Mouse (Mus musculus): ENCODE measurements around the gene Clasrp. TPM values are rescaled to one million over a fixed set of nuclear protein-coding genes. Genes with fewer than 3 reads are reported as not detected.

Clasrp gene
- polyA plus RNA-seq, 1 experiment from 2014 or later = 57.2 TPM

DNA sequence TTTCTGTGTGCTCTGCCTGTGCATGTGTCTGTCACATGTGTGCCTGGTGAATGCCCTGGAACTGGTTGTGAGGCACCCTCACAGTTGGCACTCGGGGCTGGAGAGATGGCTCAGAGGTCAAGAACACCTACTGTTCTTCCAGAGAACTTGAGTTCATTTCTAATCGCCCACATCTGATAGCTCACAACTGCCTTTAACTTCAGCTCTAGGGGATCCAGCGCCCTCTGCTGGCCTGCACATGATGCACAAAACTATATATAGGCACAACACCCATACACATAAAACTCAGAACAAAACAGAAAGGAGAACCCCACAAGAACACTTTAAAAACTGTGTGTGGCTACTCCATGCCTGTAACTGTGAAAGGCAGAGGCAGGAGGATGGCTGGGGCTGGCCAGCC, 15.1 kb downstream of the Clasrp start:
- 0 out of 2 replicates have a peak, but pooled peaks have one; percentile 4 for ATAC-seq
- no peaks in the 10 kb centered on the region for H3K27me3 ChIP-seq (replicated peaks; ENCODE audit: control insufficient read depth, insufficient read depth, low read length)
- H3K9ac ChIP-seq (replicated peaks; ENCODE audit: low read depth, low read length) = no peak overlapping the region
- H3K4me1 ChIP-seq (replicated peaks; ENCODE audit: control insufficient read depth, insufficient read depth, low read length) = no peaks in the 10 kb centered on the region
- 48% methylated on average over 3 of the region's 3 CpGs for WGBS
- H3K4me3 ChIP-seq (replicated peaks; ENCODE audit: low read length) = no peak overlapping the region
- no peaks in the 10 kb centered on the region; the same call in 1 of the 2 replicates for H3K9me3 ChIP-seq (ENCODE audit: control insufficient read depth, low read length)
- no peak overlapping the region for H3K27ac ChIP-seq (ENCODE audit: low read length)
- no peak overlapping the region for H3K4me2 ChIP-seq (ENCODE audit: low read length)
- H3K36me3 ChIP-seq (ENCODE audit: control insufficient read depth, insufficient read depth) = peaks cover 66% of the 10 kb centered on the region

DNA sequence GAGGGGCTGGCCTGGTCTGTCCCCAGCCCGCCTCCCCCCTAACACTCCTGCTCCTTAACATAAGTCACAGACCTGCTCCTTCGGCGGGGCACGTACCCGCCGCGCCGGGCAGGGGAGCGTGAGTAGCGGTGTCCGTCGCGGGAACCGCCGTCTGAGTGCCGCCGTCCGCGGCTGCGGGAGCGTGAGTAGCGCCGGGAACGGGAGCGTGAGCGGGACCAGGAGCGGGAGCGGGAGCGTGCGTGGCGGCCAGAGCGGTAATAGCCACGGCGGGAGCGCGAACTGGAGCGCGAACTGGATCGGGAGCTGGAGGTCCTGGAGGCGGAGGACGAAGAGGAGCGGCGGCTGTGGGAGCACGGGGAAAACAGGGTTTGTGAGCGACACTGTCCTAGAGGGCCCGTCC, 18.0 kb downstream of the Clasrp start:
- Histone ChIP-seq H3K9ac (replicated peaks; ENCODE audit: low read depth, low read length) (no peak overlapping the region), H3K27me3 (replicated peaks; ENCODE audit: control insufficient read depth, insufficient read depth, low read length) (no peaks in the 10 kb centered on the region), H3K9me3 (ENCODE audit: control insufficient read depth, low read length) (no peaks in the 10 kb centered on the region; the same call in 1 of the 2 replicates), H3K4me2 (ENCODE audit: low read length) (no peak overlapping the region), H3K27ac (ENCODE audit: low read length) (no peak overlapping the region), H3K36me3 (ENCODE audit: control insufficient read depth, insufficient read depth) (peaks cover 66% of the 10 kb centered on the region), H3K4me1 (replicated peaks; ENCODE audit: control insufficient read depth, insufficient read depth, low read length) (no peaks in the 10 kb centered on the region), H3K4me3 (replicated peaks; ENCODE audit: low read length) (no peak overlapping the region)
- ATAC-seq = no peak
- 78% methylated on average over 43 of the region's 46 CpGs for WGBS

DNA sequence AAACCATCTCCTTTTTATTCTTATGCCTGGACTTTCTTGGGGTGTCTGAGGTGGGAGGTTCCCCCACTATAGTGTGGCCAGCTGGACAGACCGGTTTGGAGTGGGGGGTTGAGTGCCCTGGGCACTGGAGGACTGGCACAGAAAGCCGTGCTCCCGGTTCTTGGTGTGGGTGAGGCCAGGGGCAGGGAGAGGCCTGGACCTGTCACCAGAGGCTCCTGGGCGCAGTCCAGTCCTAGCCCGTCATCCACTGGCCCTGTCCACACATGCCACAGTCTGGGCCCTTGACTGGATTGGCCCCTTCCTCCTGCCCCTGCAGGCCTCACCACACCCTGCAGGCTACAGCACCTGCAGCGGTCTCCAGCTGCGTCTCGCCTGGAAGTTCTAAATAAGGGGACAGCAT, 23.7 kb downstream of the Clasrp start:
- no peak overlapping the region for H3K9ac ChIP-seq (replicated peaks; ENCODE audit: low read depth, low read length)
- 89% methylated on average over 8 of the region's 8 CpGs for WGBS
- H3K36me3 ChIP-seq (ENCODE audit: control insufficient read depth, insufficient read depth) = peaks cover 29% of the 10 kb centered on the region
- H3K9me3 ChIP-seq (ENCODE audit: control insufficient read depth, low read length) = no peaks in the 10 kb centered on the region
- no peak overlapping the region for H3K4me3 ChIP-seq (replicated peaks; ENCODE audit: low read length)
- H3K4me2 ChIP-seq (ENCODE audit: low read length) = no peak overlapping the region
- H3K4me1 ChIP-seq (replicated peaks; ENCODE audit: control insufficient read depth, insufficient read depth, low read length) = peaks cover 8% of the 10 kb centered on the region
- ATAC-seq = no peak
- no peak overlapping the region for H3K27ac ChIP-seq (ENCODE audit: low read length)
- peaks cover 26% of the 10 kb centered on the region for H3K27me3 ChIP-seq (replicated peaks; ENCODE audit: control insufficient read depth, insufficient read depth, low read length)

DNA sequence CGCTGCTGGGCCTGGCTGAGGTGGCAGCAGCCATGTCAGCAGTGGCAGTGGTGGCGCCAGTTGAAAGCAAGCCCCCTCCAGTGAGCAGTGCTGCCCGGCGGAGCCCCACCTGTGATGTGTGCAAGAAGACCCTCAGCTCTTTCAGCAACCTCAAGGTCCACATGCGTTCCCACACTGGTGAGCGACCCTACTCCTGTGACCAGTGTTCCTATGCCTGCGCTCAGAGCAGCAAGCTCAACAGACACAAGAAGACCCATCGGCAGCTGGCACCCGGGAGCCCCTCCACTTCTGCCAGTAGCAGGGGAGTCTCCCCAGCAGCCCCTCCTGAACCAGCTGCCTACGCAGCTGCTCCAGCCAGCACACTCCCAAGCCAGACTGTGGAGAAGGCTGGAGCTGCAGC, 24.5 kb downstream of the Clasrp start:
- Histone ChIP-seq H3K9ac (replicated peaks; ENCODE audit: low read depth, low read length) (no peak overlapping the region), H3K4me3 (replicated peaks; ENCODE audit: low read length) (no peak overlapping the region), H3K36me3 (ENCODE audit: control insufficient read depth, insufficient read depth) (peaks cover 25% of the 10 kb centered on the region), H3K27ac (ENCODE audit: low read length) (no peak overlapping the region), H3K4me1 (replicated peaks; ENCODE audit: control insufficient read depth, insufficient read depth, low read length) (peaks cover 8% of the 10 kb centered on the region), H3K9me3 (ENCODE audit: control insufficient read depth, low read length) (no peaks in the 10 kb centered on the region), H3K27me3 (replicated peaks; ENCODE audit: control insufficient read depth, insufficient read depth, low read length) (peaks cover 26% of the 10 kb centered on the region), H3K4me2 (ENCODE audit: low read length) (no peak overlapping the region)
- ATAC-seq = 0 out of 2 replicates have a peak, but pooled peaks have one; percentile 30
- WGBS = 87% methylated on average over 10 of the region's 10 CpGs

DNA sequence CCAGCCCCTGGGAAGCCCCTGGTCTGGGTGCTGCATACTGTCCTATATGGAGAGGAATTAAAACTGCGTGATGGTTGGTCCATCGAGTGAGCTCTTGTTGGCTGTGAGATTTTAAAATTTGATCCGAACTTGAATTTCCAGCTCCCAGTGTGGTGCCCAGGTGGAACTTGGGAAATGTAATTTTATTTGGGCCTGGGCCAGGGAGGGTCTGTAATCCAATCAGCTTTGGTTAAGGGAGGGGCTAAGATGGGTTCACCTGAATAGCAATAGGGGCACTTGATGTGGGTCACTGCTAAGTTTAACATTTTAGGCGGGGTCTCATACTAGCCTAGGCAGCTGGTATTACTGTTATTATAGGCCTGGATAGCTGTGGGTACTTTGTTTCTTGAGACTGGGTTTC, 25.9 kb downstream of the Clasrp start:
- Histone ChIP-seq H3K4me1 (replicated peaks; ENCODE audit: control insufficient read depth, insufficient read depth, low read length) (peaks cover 14% of the 10 kb centered on the region), H3K4me3 (replicated peaks; ENCODE audit: low read length) (no peak overlapping the region), H3K9me3 (ENCODE audit: control insufficient read depth, low read length) (no peaks in the 10 kb centered on the region), H3K9ac (replicated peaks; ENCODE audit: low read depth, low read length) (no peak overlapping the region), H3K4me2 (ENCODE audit: low read length) (no peak overlapping the region), H3K27me3 (replicated peaks; ENCODE audit: control insufficient read depth, insufficient read depth, low read length) (peaks cover 26% of the 10 kb centered on the region), H3K27ac (ENCODE audit: low read length) (no peak overlapping the region), H3K36me3 (ENCODE audit: control insufficient read depth, insufficient read depth) (peaks cover 15% of the 10 kb centered on the region)
- WGBS = 71% methylated on average over 4 of the region's 4 CpGs
- no peak for ATAC-seq

DNA sequence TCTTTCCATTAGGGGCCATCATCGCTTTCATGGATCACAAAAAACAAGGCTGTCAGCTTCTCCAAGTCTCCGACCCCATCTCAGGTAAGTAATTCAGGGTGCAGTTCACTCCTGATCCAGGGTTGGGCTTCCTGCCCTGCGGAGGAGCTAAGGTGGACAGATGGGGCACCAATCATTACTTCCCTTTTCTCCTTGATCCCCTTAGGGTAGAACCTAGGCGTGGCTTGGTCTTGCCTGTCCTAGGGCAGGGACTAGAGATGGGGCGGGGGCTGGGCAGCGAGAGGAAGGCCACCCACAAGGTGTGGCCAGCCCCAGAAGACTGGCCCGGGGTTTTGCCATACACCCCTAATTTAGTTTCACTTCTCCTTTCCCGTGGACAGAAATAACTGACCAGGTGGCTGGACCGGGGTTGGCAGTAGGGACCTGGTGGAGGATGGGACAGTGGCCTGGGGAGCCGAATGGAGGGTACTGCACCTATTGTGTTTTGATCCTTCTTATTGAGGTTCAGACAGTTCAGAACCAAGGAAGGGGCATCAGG, 26.3 kb downstream of the Clasrp start:
- ATAC-seq = no peak
- Histone ChIP-seq H3K9ac (replicated peaks; ENCODE audit: low read depth, low read length) (no peak overlapping the region), H3K4me3 (replicated peaks; ENCODE audit: low read length) (peak overlapping the region; percentile 36), H3K36me3 (ENCODE audit: control insufficient read depth, insufficient read depth) (peaks cover 13% of the 10 kb centered on the region), H3K27me3 (replicated peaks; ENCODE audit: control insufficient read depth, insufficient read depth, low read length) (peaks cover 26% of the 10 kb centered on the region), H3K27ac (ENCODE audit: low read length) (no peak overlapping the region), H3K9me3 (ENCODE audit: control insufficient read depth, low read length) (no peaks in the 10 kb centered on the region), H3K4me2 (ENCODE audit: low read length) (no peak overlapping the region), H3K4me1 (replicated peaks; ENCODE audit: control insufficient read depth, insufficient read depth, low read length) (peaks cover 15% of the 10 kb centered on the region)
- 20% methylated on average over 10 of the region's 10 CpGs for WGBS

DNA sequence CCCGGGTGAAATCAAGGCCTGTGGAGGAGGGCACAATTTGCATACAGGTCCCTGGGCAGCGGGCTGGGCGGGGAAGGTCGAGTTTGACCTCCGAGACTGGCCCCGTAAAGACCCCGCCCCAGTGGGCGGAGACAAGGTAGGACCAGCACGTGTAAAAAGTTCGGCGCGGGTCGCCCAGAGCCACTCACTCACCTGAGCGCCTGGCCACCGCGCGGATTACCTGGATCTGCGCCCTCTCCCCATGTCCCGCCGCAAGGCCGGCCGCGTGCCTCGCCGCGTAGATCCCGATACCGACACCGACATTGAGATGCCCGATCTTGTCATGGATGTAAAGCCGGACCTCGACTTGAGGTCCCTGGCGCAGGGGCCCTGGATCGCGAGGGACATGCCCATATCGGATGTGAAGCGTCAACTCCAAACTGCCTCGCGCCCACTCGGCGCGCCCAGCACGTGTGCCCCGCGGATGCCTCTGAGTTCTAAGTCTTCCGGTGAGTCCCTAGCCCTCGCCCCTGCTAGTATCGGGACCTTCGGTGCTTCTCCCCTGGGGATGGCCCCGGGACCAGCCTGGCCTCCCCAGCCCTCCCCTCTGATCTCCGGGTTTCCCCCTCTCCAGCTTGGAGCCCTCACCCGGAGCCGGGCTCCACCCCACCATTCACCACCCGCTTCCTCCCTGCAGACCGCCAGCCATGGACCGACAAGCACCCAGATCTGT, 27.0 kb downstream of the Clasrp start, which contains the start of the genes Zfp296 and Gemin7:
TSS of gene Zfp296 (plus strand) at position 147 of the 712 bp plus-strand sequence.
TSS of gene Gemin7 (minus strand) at position 455 of the 712 bp plus-strand sequence.
- H3K4me1 ChIP-seq (replicated peaks; ENCODE audit: control insufficient read depth, insufficient read depth, low read length) = peaks cover 18% of the 10 kb centered on the region
- H3K4me3 ChIP-seq (replicated peaks; ENCODE audit: low read length) = peak within 1 kb of the TSS; percentile 36
- H3K27ac ChIP-seq (ENCODE audit: low read length) = no peak within 1 kb of the TSS
- no peak for ATAC-seq
- H3K9me3 ChIP-seq (ENCODE audit: control insufficient read depth, low read length) = no peaks in the 10 kb centered on the region
- peaks cover 11% of the 10 kb centered on the region for H3K36me3 ChIP-seq (ENCODE audit: control insufficient read depth, insufficient read depth)
- peak within 1 kb of the TSS; percentile 44 for H3K9ac ChIP-seq (replicated peaks; ENCODE audit: low read depth, low read length)
- under 1% methylated on average over 56 of the region's 56 CpGs for whole genome bisulfite sequencing
- peak within 1 kb of the TSS; percentile 51 for H3K4me2 ChIP-seq (ENCODE audit: low read length)
- H3K27me3 ChIP-seq (replicated peaks; ENCODE audit: control insufficient read depth, insufficient read depth, low read length) = peaks cover 26% of the 10 kb centered on the region

DNA sequence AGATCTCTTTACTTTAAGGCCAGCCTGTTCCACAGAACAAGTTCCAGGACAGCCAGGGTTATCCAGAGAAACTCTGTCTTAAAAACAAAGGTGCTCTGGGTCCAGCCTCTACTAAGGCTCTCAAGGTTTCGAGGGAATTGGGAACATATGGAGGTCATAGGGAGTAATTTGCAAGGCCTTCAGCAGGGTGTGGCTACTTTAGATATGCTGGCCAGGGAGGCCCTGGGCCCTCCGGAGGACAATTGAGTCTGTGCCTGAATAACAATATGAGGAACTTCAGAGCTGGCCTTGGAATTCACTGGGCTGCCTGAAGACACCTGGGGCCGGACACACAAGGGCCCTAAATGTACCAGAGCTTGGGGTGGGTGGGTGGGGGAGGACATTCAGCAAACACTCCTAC, 28.7 kb downstream of the Clasrp start:
- H3K4me3 ChIP-seq (replicated peaks; ENCODE audit: low read length) = no peak overlapping the region
- H3K27ac ChIP-seq (ENCODE audit: low read length) = no peak overlapping the region
- peaks cover 24% of the 10 kb centered on the region for H3K4me1 ChIP-seq (replicated peaks; ENCODE audit: control insufficient read depth, insufficient read depth, low read length)
- no peaks in the 10 kb centered on the region for H3K9me3 ChIP-seq (ENCODE audit: control insufficient read depth, low read length)
- WGBS = 71% methylated on average over 3 of the region's 3 CpGs
- H3K36me3 ChIP-seq (ENCODE audit: control insufficient read depth, insufficient read depth) = peaks cover 4% of the 10 kb centered on the region
- ATAC-seq = no peak
- H3K4me2 ChIP-seq (ENCODE audit: low read length) = no peak overlapping the region
- H3K27me3 ChIP-seq (replicated peaks; ENCODE audit: control insufficient read depth, insufficient read depth, low read length) = peaks cover 26% of the 10 kb centered on the region
- no peak overlapping the region for H3K9ac ChIP-seq (replicated peaks; ENCODE audit: low read depth, low read length)

DNA sequence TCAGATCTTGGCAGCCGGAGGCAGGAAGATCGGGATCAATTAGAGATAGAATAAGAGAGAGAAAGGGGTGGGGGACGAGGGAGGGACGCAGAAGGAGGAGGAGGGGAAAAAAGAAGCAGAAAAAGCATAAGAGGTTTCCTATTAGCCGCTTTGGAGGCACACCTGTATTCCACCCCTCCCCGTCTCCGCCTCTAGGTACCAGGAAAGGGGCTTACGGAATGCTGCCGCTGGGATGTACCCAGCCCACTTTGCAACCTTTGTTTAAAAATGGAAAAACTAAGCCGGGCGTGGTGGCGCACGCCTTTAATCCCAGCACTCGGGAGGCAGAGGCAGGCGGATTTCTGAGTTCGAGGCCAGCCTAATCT, 30.5 kb downstream of the Clasrp start:
- no peaks in the 10 kb centered on the region for H3K9me3 ChIP-seq (ENCODE audit: control insufficient read depth, low read length)
- H3K27ac ChIP-seq (ENCODE audit: low read length) = no peak overlapping the region
- H3K36me3 ChIP-seq (ENCODE audit: control insufficient read depth, insufficient read depth) = no peaks in the 10 kb centered on the region
- peak overlapping the region; percentile 69 for H3K4me3 ChIP-seq (replicated peaks; ENCODE audit: low read length)
- H3K27me3 ChIP-seq (replicated peaks; ENCODE audit: control insufficient read depth, insufficient read depth, low read length) = peaks cover 22% of the 10 kb centered on the region
- ATAC-seq = no peak; the same call in 1 of the 2 replicates
- peaks cover 24% of the 10 kb centered on the region for H3K4me1 ChIP-seq (replicated peaks; ENCODE audit: control insufficient read depth, insufficient read depth, low read length)
- peak overlapping the region; percentile 76 for H3K9ac ChIP-seq (replicated peaks; ENCODE audit: low read depth, low read length)
- WGBS = 26% methylated on average over 15 of the region's 16 CpGs
- H3K4me2 ChIP-seq (ENCODE audit: low read length) = peak overlapping the region; percentile 87
